Mouse (Mus musculus) neural tube, embryonic 14.5 days (tissue): ENCODE results near the gene Fam243. TPM values are rescaled to one million over a fixed set of nuclear protein-coding genes. Genes with fewer than 3 reads are reported as not detected.

Experiments
- ATAC-seq: fragments of 200-750 bp; cut with Nextera tagmentation; 2 replicates; pipeline ENCODE4 v1.8.0; 2017; ENCODE audit warnings: low read depth, mild to moderate bottlenecking, moderate TSS enrichment, moderate library complexity
- H3K27ac ChIP-seq: fragments of 300-500 bp; sonication (generic); 2 replicates; pipeline ENCODE4 v1.5.1; 2014; ENCODE audit warnings: low read depth, mild to moderate bottlenecking, control low read depth, low read length, moderate library complexity, mixed read lengths
- H3K27me3 ChIP-seq: fragments of 300-500 bp; sonication (generic); 2 replicates; pipeline ENCODE4 v1.6.1; 2014; ENCODE audit warnings: low read length; ENCODE audit not compliant: control insufficient read depth, insufficient read depth
- H3K36me3 ChIP-seq: fragments of 300-500 bp; sonication (generic); 2 replicates; pipeline ENCODE4 v1.6.1; 2014; ENCODE audit warnings: low read length, mixed read lengths; ENCODE audit not compliant: control insufficient read depth, insufficient read depth
- H3K4me1 ChIP-seq: fragments of 300-500 bp; sonication (generic); 2 replicates; pipeline ENCODE4 v1.6.1; 2014; ENCODE audit warnings: low read length; ENCODE audit not compliant: control insufficient read depth, insufficient read depth
- H3K4me2 ChIP-seq: fragments of 300-500 bp; sonication (generic); 2 replicates; pipeline ENCODE4 v1.6.1; 2014; ENCODE audit warnings: mild to moderate bottlenecking, low read depth, low read length, control low read depth
- H3K4me3 ChIP-seq: fragments of 300-500 bp; sonication (generic); 2 replicates; pipeline ENCODE4 v1.5.1; 2014; ENCODE audit warnings: low read depth, low read length, control low read depth, mixed read lengths
- H3K9ac ChIP-seq: fragments of 300-500 bp; sonication (generic); replicated peaks from 2 replicates; pipeline ENCODE4 v1.6.1; 2014; ENCODE audit warnings: low read depth, mild to moderate bottlenecking, control low read depth, low read length, mixed read lengths
- H3K9me3 ChIP-seq: fragments of 300-500 bp; sonication (generic); 2 replicates; pipeline ENCODE4 v1.6.1; 2016; ENCODE audit warnings: low read length; ENCODE audit not compliant: control insufficient read depth
- WGBS: fragments of 180-500 bp; shearing (Covaris S2); extraction: QIAGEN DNeasy Blood & Tissue Kit; methylation state at CpG from one replicate; pipeline ENCODE4 v1.1.7; 2014; 5-methylcytosine and 5-hydroxymethylcytosine counted together
- polyA plus RNA-seq: library from polyadenylated mRNA; unstranded; fragments of >200 nt; fragmentation: Nextera tagmentation; extraction: Ambion mirVana; gene quantifications from 2 replicates; pipeline ENCODE4 v1.2.1, GENCODE M21; 2014

The Fam243 gene
- polyA plus RNA-seq, 1 experiment from 2014 or later, result not detected

GRCm38 (mm10) chr16:92355366-92355765 lies 34.1 kb upstream of the Fam243 start:
- Histone ChIP-seq H3K27me3 (no peaks in the 10 kb centered on the region), H3K4me1 (no peaks in the 10 kb centered on the region), H3K36me3 (no peaks in the 10 kb centered on the region), H3K4me2 (no peak overlapping the region), H3K4me3 (no peak overlapping the region), H3K9ac (no peak overlapping the region), H3K27ac (no peak overlapping the region), H3K9me3 (no peaks in the 10 kb centered on the region)
- no peak for ATAC-seq
- 82% methylated on average over 5 of the region's 5 CpGs for WGBS

DNA sequence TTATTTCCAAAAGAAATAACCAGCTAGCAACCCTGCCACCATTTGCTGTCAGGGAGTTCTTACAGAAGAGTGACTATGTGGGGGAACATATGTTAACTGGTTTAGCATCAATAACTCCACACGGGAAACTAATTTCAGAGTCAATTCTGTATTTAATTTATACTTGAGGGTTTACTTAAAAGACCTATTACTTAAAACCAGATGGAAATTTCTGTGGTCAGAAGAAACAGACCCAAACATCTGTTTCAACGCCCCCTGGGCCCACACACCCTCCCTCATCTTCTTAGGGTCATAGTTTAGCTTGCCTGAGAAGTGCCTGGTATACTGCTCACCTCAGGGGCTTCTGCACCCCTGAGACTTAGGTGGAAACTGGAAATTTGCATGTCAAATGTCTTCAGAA lies 32.7 kb upstream of the Fam243 start:
- Histone ChIP-seq H3K9ac (no peak overlapping the region), H3K27ac (no peak overlapping the region), H3K36me3 (no peaks in the 10 kb centered on the region), H3K9me3 (no peaks in the 10 kb centered on the region), H3K27me3 (no peaks in the 10 kb centered on the region), H3K4me3 (no peak overlapping the region), H3K4me2 (no peak overlapping the region), H3K4me1 (no peaks in the 10 kb centered on the region)
- 73% methylated on average over 2 of the region's 2 CpGs for WGBS
- no peak for ATAC-seq

DNA sequence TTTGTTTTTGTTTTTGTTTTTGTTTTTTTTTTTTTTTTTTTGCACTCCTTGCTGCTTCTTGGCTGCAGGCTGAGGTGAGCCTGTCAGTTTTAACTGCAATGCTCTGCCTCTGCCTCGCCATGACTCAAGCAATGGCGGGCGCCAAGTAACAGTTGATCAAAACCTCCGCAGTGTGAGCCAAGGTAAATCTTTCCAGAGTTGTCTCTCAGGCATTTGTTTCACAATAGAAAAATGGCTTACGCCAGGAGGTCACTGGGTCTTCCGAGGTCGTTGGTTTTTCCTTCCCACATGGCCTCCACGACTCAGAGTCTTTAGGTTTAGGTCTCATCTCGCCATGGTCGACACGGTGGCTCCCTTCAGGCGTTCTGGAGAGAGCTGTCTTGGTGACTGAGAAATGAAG lies 32.1 kb upstream of the Fam243 start:
- WGBS, result 88% methylated on average over 12 of the region's 12 CpGs
- H3K9me3 ChIP-seq, result no peaks in the 10 kb centered on the region
- no peaks in the 10 kb centered on the region for H3K4me1 ChIP-seq
- no peaks in the 10 kb centered on the region for H3K36me3 ChIP-seq
- no peak overlapping the region for H3K9ac ChIP-seq
- no peak overlapping the region for H3K4me2 ChIP-seq
- no peak for ATAC-seq
- H3K27ac ChIP-seq, result no peak overlapping the region
- no peaks in the 10 kb centered on the region for H3K27me3 ChIP-seq
- H3K4me3 ChIP-seq, result no peak overlapping the region

- Histone ChIP-seq H3K9ac (no peak overlapping the region), H3K4me3 (no peak overlapping the region), H3K27ac (no peak overlapping the region), H3K4me1 (0 out of 2 replicates have a peak, but pooled peaks cover 3% of the 10 kb centered on the region), H3K27me3 (no peaks in the 10 kb centered on the region), H3K9me3 (no peaks in the 10 kb centered on the region), H3K36me3 (no peaks in the 10 kb centered on the region), H3K4me2 (no peak overlapping the region)
- 72% methylated on average over 12 of the region's 12 CpGs for WGBS
- ATAC-seq, result peak; percentile 17; the same call in 1 of the 2 replicates
Observed at GRCm38 (mm10) chr16:92348941-92349340, 27.7 kb upstream of the Fam243 start.

DNA sequence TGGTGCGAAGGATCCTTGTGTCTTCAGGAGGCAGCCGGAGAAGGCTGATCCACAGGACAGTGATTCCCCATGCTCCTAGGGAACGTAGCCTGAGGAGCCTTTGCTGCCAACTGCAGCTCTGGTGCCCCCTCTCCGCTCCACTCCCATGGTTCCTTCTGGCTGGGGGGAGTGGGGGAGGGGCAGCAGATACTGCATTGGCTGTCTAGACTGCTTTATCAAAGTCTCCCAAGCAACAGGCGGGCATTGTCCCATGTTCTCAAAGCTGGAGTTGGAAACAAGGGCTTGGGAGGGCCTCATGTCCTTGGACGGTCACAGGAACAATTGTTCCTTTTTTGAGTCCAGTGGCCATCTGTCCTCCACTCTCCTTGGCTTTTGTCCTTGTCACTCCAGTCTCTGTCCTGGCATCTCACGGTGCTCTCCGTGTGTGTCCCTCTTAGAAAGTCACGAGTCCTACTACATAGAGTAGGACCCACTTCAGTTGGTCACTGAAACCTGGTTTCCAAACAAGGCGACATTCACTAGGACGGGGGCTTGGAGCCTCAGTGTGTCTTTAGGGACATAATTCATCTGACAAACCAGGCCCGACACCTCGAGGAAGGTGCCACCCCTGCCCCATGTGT lies 25.2 kb upstream of the Fam243 start:
- 0 out of 2 replicates have a peak, but pooled peaks cover 3% of the 10 kb centered on the region for H3K4me1 ChIP-seq
- 38% methylated on average over 13 of the region's 13 CpGs for WGBS
- H3K9me3 ChIP-seq, result no peaks in the 10 kb centered on the region
- no peaks in the 10 kb centered on the region for H3K36me3 ChIP-seq
- H3K4me3 ChIP-seq, result no peak overlapping the region
- H3K27ac ChIP-seq, result no peak overlapping the region
- no peak overlapping the region for H3K9ac ChIP-seq
- no peaks in the 10 kb centered on the region for H3K27me3 ChIP-seq
- ATAC-seq, result peak; percentile 31; the same call in 1 of the 2 replicates
- H3K4me2 ChIP-seq, result no peak overlapping the region

DNA sequence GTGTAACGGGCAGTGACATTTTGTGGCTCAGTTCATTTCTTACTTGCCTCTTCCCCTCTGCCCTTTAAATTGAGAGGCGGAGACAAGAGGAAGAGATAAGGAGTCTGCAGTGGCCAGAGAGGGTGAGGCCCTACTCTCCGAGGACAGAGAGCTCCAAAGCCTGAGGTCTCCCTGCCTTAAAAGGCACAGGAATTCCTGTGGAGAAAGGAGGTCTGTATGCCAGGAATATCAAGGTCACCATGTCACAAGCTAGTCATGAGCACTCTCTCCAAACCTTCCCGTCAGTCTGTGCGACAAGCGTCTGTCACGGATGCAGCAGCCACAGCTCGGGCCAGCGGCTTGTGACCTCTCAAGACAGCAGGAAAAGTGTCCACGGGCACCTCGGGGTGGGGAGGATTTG lies 23.9 kb upstream of the Fam243 start:
- H3K4me3 ChIP-seq, result no peak overlapping the region
- no peak overlapping the region for H3K9ac ChIP-seq
- ATAC-seq, result no peak

GRCm38 (mm10) chr16:92340612-92341511 lies 19.6 kb upstream of the Fam243 start:
- no peaks in the 10 kb centered on the region for H3K4me1 ChIP-seq
- peak; percentile 77; the same call in 1 of the 2 replicates for ATAC-seq
- peak overlapping the region; percentile 34; the same call in 1 of the 2 replicates for H3K4me2 ChIP-seq
- no peak overlapping the region for H3K9ac ChIP-seq
- WGBS, result 26% methylated on average over 27 of the region's 27 CpGs
- H3K27ac ChIP-seq, result no peak overlapping the region
- H3K9me3 ChIP-seq, result no peaks in the 10 kb centered on the region
- H3K4me3 ChIP-seq, result peak overlapping the region; percentile 16
- H3K27me3 ChIP-seq, result no peaks in the 10 kb centered on the region
- H3K36me3 ChIP-seq, result no peaks in the 10 kb centered on the region

More for the DNA sequence above, 23.9 kb upstream of the Fam243 start:
- no peak overlapping the region for H3K27ac ChIP-seq
- 77% methylated on average over 11 of the region's 11 CpGs for WGBS
- H3K9me3 ChIP-seq, result no peaks in the 10 kb centered on the region
- H3K4me1 ChIP-seq, result 0 out of 2 replicates have a peak, but pooled peaks cover 3% of the 10 kb centered on the region
- no peaks in the 10 kb centered on the region for H3K27me3 ChIP-seq
- H3K36me3 ChIP-seq, result no peaks in the 10 kb centered on the region
- H3K4me2 ChIP-seq, result no peak overlapping the region

DNA sequence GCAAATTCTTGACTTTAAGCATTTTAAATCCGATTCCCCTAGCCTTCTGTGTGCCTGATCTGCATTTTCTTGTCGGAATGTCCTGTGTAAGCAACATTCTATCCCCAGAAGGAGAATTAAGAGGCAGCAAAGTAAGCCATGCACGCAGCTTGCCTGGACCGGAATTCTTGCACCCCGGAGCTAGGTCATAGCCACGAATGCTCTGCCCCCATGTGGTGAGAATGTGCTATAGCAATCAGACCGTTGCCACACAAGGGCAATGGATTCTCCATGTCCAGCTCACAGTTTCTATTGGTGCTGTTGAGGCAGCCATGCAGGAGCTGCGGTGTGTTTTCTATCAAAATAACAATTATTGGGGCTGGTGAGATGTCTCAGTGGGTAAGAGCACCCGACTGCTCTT lies 15.0 kb upstream of the Fam243 start:
- Histone ChIP-seq H3K27ac (no peak overlapping the region), H3K9me3 (no peaks in the 10 kb centered on the region), H3K27me3 (no peaks in the 10 kb centered on the region), H3K9ac (no peak overlapping the region), H3K4me2 (no peak overlapping the region), H3K4me1 (no peaks in the 10 kb centered on the region), H3K36me3 (no peaks in the 10 kb centered on the region), H3K4me3 (no peak overlapping the region)
- WGBS, result 11% methylated on average over 9 of the region's 9 CpGs
- ATAC-seq, result 0 out of 2 replicates have a peak, but pooled peaks have one; percentile 38

DNA sequence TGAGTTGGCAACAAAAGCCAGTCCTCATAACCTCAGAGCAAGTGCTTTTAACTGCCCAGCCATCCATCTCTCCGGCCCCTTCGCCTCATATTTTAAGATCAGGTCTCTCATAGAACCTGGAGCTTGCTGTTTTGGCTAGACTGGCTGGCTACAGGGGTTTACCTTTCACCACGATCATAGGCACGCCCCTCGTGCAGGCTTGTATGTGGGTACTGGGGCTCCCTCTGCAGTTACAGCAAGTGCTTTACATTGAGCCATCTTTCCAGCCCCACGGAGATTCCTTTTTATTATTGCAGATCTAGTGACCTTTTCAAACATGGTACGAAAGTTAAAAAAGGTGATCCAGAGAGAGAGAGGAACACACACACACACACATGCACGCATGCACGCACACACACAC lies 13.4 kb upstream of the Fam243 start:
- H3K9ac ChIP-seq, result no peak overlapping the region
- no peak overlapping the region for H3K27ac ChIP-seq
- no peaks in the 10 kb centered on the region for H3K9me3 ChIP-seq
- no peak for ATAC-seq
- H3K4me3 ChIP-seq, result no peak overlapping the region
- no peaks in the 10 kb centered on the region for H3K36me3 ChIP-seq
- no peaks in the 10 kb centered on the region for H3K27me3 ChIP-seq
- no peak overlapping the region for H3K4me2 ChIP-seq
- WGBS, result 60% methylated on average over 9 of the region's 9 CpGs
- H3K4me1 ChIP-seq, result no peaks in the 10 kb centered on the region
